Mouse (Mus musculus) embryonic facial prominence, embryonic 11.5 days (tissue): ENCODE results near the gene A730049H05Rik. TPM values are rescaled to one million over a fixed set of nuclear protein-coding genes. Genes with fewer than 3 reads are reported as not detected.

Experiments
- ATAC-seq: fragments of 200-750 bp; cut with Nextera tagmentation; replicated peaks from 2 replicates; pipeline ENCODE4 v1.8.0; 2017; ENCODE audit warnings: low read depth; ENCODE audit not compliant: insufficient number of reproducible peaks, low FRiP score, low TSS enrichment
- DNase-seq: peaks from one replicate; pipeline ENCODE4 v3.0.0-alpha.2; 2015; ENCODE audit warnings: low spot score
- H3K27ac ChIP-seq: fragments of 300-500 bp; sonication (generic); replicated peaks from 2 replicates; pipeline ENCODE4 v1.5.1; 2014; ENCODE audit warnings: mild to moderate bottlenecking, low read depth, low read length, control low read depth
- H3K27me3 ChIP-seq: fragments of 300-500 bp; sonication (generic); 2 replicates; pipeline ENCODE4 v1.6.1; 2014; ENCODE audit warnings: mild to moderate bottlenecking, low read length, moderate library complexity, mixed read lengths; ENCODE audit not compliant: control insufficient read depth, insufficient read depth
- H3K36me3 ChIP-seq: fragments of 300-500 bp; sonication (generic); replicated peaks from 2 replicates; pipeline ENCODE4 v1.6.1; 2014; ENCODE audit warnings: low read depth, mild to moderate bottlenecking, low read length, moderate library complexity, mixed read lengths; ENCODE audit not compliant: control insufficient read depth, insufficient read depth
- H3K4me1 ChIP-seq: fragments of 300-500 bp; sonication (generic); 2 replicates; pipeline ENCODE4 v1.6.1; 2014; ENCODE audit warnings: low read length, mixed read lengths; ENCODE audit not compliant: control insufficient read depth, insufficient read depth
- H3K4me2 ChIP-seq: fragments of 300-500 bp; sonication (generic); 2 replicates; pipeline ENCODE4 v1.6.1; 2014; ENCODE audit warnings: low read depth, mild to moderate bottlenecking, control low read depth, low read length, moderate library complexity
- H3K4me3 ChIP-seq: fragments of 300-500 bp; sonication (generic); 2 replicates; pipeline ENCODE4 v1.5.1; 2014; ENCODE audit warnings: low read depth, low read length, control low read depth
- H3K9ac ChIP-seq: fragments of 300-500 bp; sonication (generic); replicated peaks from 2 replicates; pipeline ENCODE4 v1.6.1; 2014; ENCODE audit warnings: mild to moderate bottlenecking, control low read depth, low read length
- H3K9me3 ChIP-seq: fragments of 300-500 bp; sonication (generic); replicated peaks from 2 replicates; pipeline ENCODE4 v1.6.1; 2016; ENCODE audit warnings: mild to moderate bottlenecking, low read length, inconsistent platforms, mixed read lengths; ENCODE audit not compliant: control insufficient read depth
- WGBS: fragments of 180-500 bp; shearing (Covaris S2); extraction: QIAGEN DNeasy Blood & Tissue Kit; methylation state at CpG from one replicate; pipeline ENCODE4 v1.1.7; 2014; 5-methylcytosine and 5-hydroxymethylcytosine counted together
- polyA plus RNA-seq: library from polyadenylated mRNA; unstranded; fragments of >200 nt; fragmentation: Nextera tagmentation; extraction: Ambion mirVana; gene quantifications from 2 replicates; pipeline ENCODE4 v1.2.1, GENCODE M21; 2014

The A730049H05Rik gene
- polyA plus RNA-seq, 1 experiment from 2014 or later: 0.72 TPM

GRCm38 (mm10) chr6:92872766-92873165 is 56.5 kb downstream of the A730049H05Rik start:
- no peaks in the 10 kb centered on the region for H3K9me3 ChIP-seq
- no peak for DNase-seq
- no peaks in the 10 kb centered on the region for H3K27me3 ChIP-seq
- no peak overlapping the region for H3K4me2 ChIP-seq
- H3K4me3 ChIP-seq: no peak overlapping the region
- ATAC-seq: no peak
- H3K27ac ChIP-seq: no peak overlapping the region
- no peaks in the 10 kb centered on the region; the same call in 1 of the 2 replicates for H3K4me1 ChIP-seq
- H3K36me3 ChIP-seq: no peaks in the 10 kb centered on the region
- WGBS: 89% methylated on average over 10 of the region's 10 CpGs
- H3K9ac ChIP-seq: no peak overlapping the region

- H3K4me3 ChIP-seq: no peak overlapping the region
- H3K4me2 ChIP-seq: no peak overlapping the region
- no peaks in the 10 kb centered on the region; the same call in 1 of the 2 replicates for H3K4me1 ChIP-seq
- no peaks in the 10 kb centered on the region for H3K27me3 ChIP-seq
- 59% methylated on average over 5 of the region's 5 CpGs for WGBS
- no peak overlapping the region for H3K27ac ChIP-seq
- no peak overlapping the region for H3K9ac ChIP-seq
- no peak for ATAC-seq
- DNase-seq: no peak
- H3K9me3 ChIP-seq: no peaks in the 10 kb centered on the region
- H3K36me3 ChIP-seq: no peaks in the 10 kb centered on the region
Observed at GRCm38 (mm10) chr6:92874854-92875253, 58.6 kb downstream of the A730049H05Rik start.

GRCm38 (mm10) chr6:92875340-92875739 is 59.1 kb downstream of the A730049H05Rik start:
- no peak for ATAC-seq
- H3K9ac ChIP-seq: no peak overlapping the region
- no peaks in the 10 kb centered on the region for H3K27me3 ChIP-seq
- no peaks in the 10 kb centered on the region for H3K36me3 ChIP-seq
- no peak for DNase-seq
- H3K9me3 ChIP-seq: no peaks in the 10 kb centered on the region
- no peak overlapping the region for H3K27ac ChIP-seq
- 89% methylated on average over 2 of the region's 2 CpGs for WGBS
- H3K4me3 ChIP-seq: no peak overlapping the region
- H3K4me1 ChIP-seq: no peaks in the 10 kb centered on the region; the same call in 1 of the 2 replicates
- H3K4me2 ChIP-seq: no peak overlapping the region

GRCm38 (mm10) chr6:92876121-92876520 is 59.8 kb downstream of the A730049H05Rik start:
- no peak overlapping the region for H3K4me3 ChIP-seq
- no peak overlapping the region for H3K27ac ChIP-seq
- no peak overlapping the region for H3K9ac ChIP-seq
- H3K27me3 ChIP-seq: no peaks in the 10 kb centered on the region
- ATAC-seq: no peak
- no peaks in the 10 kb centered on the region for H3K36me3 ChIP-seq
- 80% methylated on average over 5 of the region's 5 CpGs for WGBS
- no peaks in the 10 kb centered on the region for H3K4me1 ChIP-seq
- H3K4me2 ChIP-seq: no peak overlapping the region
- DNase-seq: no peak
- H3K9me3 ChIP-seq: no peaks in the 10 kb centered on the region

- DNase-seq (no peak), ATAC-seq (no peak)
- Histone ChIP-seq H3K27me3 (no peaks in the 10 kb centered on the region), H3K27ac (no peak overlapping the region), H3K9me3 (no peaks in the 10 kb centered on the region), H3K4me2 (no peak overlapping the region), H3K4me3 (no peak overlapping the region), H3K36me3 (no peaks in the 10 kb centered on the region), H3K4me1 (no peaks in the 10 kb centered on the region), H3K9ac (no peak overlapping the region)
- 92% methylated on average over 4 of the region's 4 CpGs for WGBS
Observed at GRCm38 (mm10) chr6:92877236-92877635, 61.0 kb downstream of the A730049H05Rik start.

- no peak overlapping the region for H3K4me3 ChIP-seq
- DNase-seq (no peak), ATAC-seq (no peak)
- H3K4me2 ChIP-seq: no peak overlapping the region
- H3K36me3 ChIP-seq: no peaks in the 10 kb centered on the region
- WGBS: 90% methylated on average over 5 of the region's 5 CpGs
- H3K4me1 ChIP-seq: no peaks in the 10 kb centered on the region
- H3K27ac ChIP-seq: no peak overlapping the region
- H3K27me3 ChIP-seq: no peaks in the 10 kb centered on the region
- H3K9me3 ChIP-seq: no peaks in the 10 kb centered on the region
- H3K9ac ChIP-seq: no peak overlapping the region
Observed at GRCm38 (mm10) chr6:92878771-92879170, 62.5 kb downstream of the A730049H05Rik start.

GRCm38 (mm10) chr6:92879700-92880265 is 63.5 kb downstream of the A730049H05Rik start:
- DNase-seq: no peak
- 80% methylated on average over 14 of the region's 14 CpGs for WGBS

GRCm38 (mm10) chr6:92882446-92882845 is 66.2 kb downstream of the A730049H05Rik start:
- no peak for ATAC-seq
- no peaks in the 10 kb centered on the region; the same call in 1 of the 2 replicates for H3K36me3 ChIP-seq

More at GRCm38 (mm10) chr6:92879700-92880265, 63.5 kb downstream of the A730049H05Rik start:
- Histone ChIP-seq H3K36me3 (no peaks in the 10 kb centered on the region), H3K27ac (no peak overlapping the region), H3K27me3 (no peaks in the 10 kb centered on the region), H3K9me3 (no peaks in the 10 kb centered on the region), H3K4me3 (no peak overlapping the region), H3K4me1 (no peaks in the 10 kb centered on the region), H3K9ac (no peak overlapping the region), H3K4me2 (no peak overlapping the region)
- no peak for ATAC-seq

More at GRCm38 (mm10) chr6:92882446-92882845, 66.2 kb downstream of the A730049H05Rik start:
- 77% methylated on average over 5 of the region's 5 CpGs for WGBS
- H3K9me3 ChIP-seq: no peaks in the 10 kb centered on the region
- DNase-seq: no peak
- no peaks in the 10 kb centered on the region for H3K4me1 ChIP-seq
- H3K4me2 ChIP-seq: no peak overlapping the region
- no peaks in the 10 kb centered on the region for H3K27me3 ChIP-seq
- H3K27ac ChIP-seq: no peak overlapping the region
- no peak overlapping the region for H3K9ac ChIP-seq
- H3K4me3 ChIP-seq: no peak overlapping the region
